Mouse (Mus musculus): Measurements from ENCODE around the gene Sbf1.

Sbf1 gene

DNA sequence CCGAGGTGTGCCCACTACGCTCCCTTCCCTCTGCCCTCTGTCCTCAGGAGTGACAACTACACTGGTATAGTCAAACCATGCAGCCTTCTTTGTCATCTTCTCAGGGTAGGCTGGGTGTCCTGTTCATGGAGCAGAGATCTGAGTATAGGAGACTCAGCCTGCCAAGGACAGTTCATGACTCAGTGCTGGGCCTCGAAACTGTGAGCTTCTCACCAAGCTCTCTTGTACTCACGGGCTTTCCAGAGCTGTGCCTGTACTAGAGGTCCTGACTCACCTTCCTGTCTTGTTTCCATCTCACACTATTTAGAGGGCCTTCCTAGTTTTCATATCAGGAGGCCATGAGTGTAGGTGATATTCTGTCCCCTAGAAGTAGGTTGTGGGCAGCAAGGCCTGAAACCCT is 37.7 kb downstream of the Sbf1 start:
- DNase-seq = no peak

- DNase-seq = no peak
Observed at GRCm38 (mm10) chr15:89275497-89275896, 39.6 kb downstream of the Sbf1 start.

- DNase-seq = no peak
Observed at GRCm38 (mm10) chr15:89264485-89264884, 50.6 kb downstream of the Sbf1 start.

GRCm38 (mm10) chr15:89258997-89259396 is 56.1 kb downstream of the Sbf1 start:
- no peak for DNase-seq

DNA sequence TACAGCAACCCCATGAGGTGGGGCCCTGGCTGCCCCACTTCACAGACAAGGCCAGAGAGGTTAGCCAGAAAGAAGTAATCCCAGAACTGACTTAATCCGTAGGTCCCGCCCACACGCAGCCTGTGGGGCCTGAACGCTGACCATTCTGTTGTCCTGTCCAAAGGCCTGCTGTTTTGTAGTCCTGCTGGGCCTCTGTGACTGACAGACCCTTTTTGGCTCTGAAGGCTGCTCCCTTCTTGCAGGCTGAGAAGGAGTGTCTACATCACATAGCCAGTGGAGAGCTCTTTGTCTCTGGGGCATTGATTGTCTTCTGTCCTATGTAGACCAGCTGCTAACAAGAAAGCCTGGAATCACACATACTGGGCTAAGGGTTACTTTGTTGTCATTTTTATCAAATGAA is 59.8 kb downstream of the Sbf1 start:
- DNase-seq = no peak

DNA sequence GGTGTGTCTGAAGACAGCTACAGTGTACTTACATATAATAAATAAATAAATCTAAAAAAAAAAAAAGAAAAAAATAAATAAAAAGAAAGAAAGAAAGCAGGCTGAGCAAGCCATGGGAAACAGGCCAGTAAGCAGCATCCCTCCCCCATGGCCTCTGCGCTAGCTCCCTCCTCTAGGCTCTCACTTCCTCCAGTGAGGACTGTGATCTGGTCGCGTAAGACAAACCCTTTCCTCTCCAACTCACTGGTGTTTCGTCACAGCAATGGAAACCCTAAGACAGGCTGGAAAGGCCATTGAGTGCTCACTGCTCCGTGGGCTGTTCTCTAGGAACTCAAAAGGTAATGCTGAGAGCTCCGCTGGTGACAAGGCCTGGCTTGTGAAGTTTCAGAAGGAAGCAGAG is 66.0 kb downstream of the Sbf1 start:
- DNase-seq = no peak

- DNase-seq = peak; percentile 15
Observed at GRCm38 (mm10) chr15:89241025-89241424, 74.1 kb downstream of the Sbf1 start.

DNA sequence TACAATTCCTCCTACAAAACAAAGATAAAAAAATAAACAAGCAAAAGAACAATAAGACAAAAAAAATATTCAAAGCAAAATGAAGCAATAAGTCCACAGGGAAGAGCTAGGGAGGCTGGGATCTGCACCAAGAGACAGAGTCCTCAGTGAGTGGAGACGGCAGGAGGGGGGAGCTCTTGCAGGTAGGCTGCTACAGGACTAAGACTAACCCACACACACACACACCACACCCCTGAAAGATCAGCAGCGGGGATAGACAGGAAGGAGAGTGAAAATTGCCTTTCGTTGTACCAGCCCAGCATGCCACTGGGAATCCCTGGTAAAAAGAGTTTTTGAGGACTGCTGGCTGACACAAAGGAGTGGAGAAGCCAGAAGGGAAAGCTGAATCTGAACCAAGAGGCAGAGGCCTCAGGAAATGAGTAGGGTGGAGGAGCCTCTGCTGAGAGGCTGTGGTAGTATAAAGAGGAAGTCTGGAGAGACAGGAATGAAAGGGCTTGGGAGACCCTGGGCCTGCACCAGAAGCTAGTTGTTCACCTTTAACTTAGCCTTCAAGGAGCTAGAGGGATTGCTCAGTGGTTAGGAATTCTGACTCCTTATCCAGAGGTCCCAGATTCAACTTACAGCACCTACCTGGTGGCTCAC is 75.2 kb downstream of the Sbf1 start:
- DNase-seq = no peak

All from lung, postnatal 36 days (tissue).